Mouse (Mus musculus) left cerebral cortex, postnatal 10 days (tissue): ENCODE measurements at regions not wholly inside any gene's neighbourhood (a gene's known extent, or its start where the extent isn't known, plus 50 kb on each side); places are given as distances from the start of the nearest gene placed in this dataset.

Experiments
- DNase-seq, 2 experiments: peaks; one replicate each; pipeline ENCODE4 v3.0.0; 2021 to 2022; ENCODE audit warnings: low spot score in 2 of 2, mixed read lengths in 1 of 2; ENCODE audit errors: extremely low spot score in 1 of 2
- intact Hi-C: fragments of 180-260 bp; cut with DNase I; formaldehyde crosslinking; loops from one replicate; pipeline ENCODE4 v1.15.1; 2025

DNA sequence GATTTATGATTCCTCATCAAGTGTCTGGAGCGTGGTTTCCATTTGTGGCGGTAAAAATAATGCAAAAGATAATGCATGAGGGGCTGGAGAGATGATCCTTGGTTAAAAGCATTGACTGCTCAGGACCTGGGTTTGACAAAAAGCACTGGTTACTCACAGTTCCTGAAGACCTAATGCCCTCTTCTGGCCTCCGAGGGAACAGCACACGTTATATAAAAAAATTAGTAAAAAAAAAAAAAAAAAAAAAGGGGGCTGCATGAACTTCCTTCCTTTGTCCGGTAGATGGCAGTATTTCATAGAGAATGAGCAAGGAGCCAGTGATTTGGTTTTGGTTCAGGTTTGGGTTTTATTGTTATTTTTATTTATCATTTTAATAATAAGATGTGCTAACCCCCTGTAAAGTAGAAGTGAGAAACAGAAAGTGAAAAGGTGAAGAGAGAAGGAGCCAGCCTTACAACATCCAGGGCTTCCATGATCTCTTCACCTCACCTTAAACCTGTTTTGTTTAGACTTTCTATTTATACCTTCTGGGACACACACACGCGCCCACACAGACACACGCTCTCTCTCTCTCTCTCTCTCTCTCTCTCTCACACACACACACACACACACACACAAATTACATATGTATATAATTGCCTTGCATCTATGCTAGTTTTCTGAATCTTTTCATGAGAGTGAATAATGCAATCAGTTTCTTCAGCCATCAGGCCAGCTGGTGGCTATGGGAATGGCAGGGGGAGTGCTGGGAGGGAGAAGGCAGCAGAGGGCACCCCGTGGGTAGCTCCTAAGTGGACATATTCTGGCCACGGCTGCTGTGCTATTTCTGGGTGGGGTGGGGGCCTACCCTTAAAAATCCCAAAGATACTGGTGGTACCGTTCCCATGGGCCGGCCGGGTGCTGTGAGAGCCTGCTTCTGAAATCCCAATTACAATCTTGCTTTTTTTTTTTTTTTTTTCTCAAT lies 230.0 kb downstream of the Poteg start:
- DNase-seq = peak; percentile 33 to 45
- intact Hi-C loops = loop anchor here (5.0 to 10.0 kb wide), 3 partner anchors 467 to 1530 kb away; no protein-coding TSS in a partner anchor

DNA sequence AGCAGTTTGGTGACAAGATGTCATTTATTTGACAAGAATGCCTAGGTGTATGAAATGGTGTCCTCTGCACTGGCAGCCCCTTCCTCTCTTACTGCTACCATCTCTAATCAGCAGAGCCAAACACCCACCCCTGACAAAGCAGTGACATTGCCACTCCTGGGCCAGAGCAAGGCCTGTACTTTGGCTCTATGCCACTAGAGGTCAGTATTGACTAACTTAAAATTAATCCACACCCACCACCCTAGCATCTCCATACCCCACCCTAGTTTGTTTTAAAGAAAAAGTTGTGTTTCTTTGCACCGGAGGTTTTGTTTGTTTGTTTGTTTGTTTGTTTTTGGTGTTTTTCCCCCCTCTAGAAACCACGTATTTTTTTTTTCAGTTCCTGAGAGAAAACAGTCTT lies 231.7 kb downstream of the Poteg start:
- DNase-seq = peak; percentile 36 to 54
- intact Hi-C loops = loop anchor here (5.0 to 10.0 kb wide), 3 partner anchors 466 to 1528 kb away; no protein-coding TSS in a partner anchor

DNA sequence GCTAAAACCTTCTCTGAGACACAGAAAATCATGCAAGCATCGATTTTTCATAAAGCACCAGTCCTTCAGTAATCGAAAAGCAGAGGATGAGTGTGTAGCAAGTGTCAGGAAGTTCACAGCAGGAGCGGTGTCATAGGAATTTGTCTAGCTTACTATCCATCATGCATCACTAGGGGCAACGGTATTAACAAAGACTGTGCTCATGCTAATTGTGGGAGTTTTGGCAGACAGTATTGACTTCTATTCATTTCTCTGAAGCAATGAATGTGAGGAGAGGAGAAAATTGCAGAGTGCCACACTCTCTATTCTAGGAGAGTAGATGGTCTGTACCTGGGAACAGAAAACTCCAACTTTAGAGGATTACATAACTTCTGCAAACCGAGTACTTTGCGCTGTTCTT lies 274.5 kb downstream of the Poteg start:
- DNase-seq = no peak
- intact Hi-C loops = no loop called here

DNA sequence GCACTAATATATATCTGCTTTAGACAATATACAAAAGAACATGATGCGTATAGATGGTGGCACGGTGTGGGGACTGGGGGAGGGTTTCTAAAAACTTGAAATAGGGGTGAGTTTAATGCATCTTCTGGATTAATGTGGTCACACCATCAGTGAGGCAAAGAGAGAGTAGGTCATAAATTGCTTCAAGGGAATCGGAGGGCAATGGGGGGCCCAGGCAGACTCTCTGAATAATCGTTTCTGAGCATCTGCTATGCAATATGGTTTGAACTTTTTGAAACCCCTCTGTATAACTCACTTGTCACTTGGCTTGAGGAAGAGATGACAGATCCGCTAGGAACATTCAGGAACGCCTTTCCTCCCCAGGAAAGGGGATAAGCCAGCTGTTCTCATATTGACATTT lies 322.8 kb downstream of the Poteg start:
- DNase-seq = no peak
- intact Hi-C loops = no loop called here

DNA sequence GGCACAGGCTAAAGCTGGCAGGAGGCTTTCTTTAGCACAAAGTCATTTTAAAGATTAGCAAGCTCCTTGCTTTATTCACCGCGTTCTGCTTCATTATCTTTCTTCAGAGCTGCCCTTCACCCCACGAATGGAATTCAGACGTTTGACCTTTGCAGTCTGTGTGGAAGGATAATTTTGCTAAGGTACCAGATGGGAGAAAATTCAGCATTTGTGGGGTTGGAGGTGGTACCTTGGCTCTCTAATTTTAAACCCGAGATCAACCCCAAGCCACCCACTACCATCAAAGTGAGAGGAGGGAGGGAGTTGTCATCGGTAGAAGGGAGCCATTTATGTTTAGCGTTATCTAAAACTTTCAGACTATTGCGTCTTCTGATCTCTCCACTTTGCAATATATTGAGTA lies 323.3 kb downstream of the Poteg start:
- intact Hi-C loops = no loop called here

DNA sequence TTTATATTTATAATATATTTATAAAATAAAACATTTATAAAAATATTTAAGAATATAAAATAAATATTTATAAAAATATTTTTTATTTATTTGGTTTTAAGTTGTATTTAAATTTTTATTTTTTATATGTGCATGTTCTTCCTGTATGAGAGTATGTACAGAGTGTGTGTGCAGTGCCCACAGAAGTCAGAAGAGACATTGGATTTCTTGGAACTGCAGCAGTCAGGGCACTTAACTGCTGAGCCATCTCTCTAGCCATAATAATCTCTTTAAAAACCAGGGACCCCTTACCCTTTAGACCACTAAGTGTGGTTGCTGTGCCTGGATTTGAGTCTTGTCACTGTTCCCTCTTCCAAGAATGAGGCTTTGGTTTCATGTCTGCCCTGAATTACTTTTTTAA lies 323.8 kb downstream of the Poteg start:
- intact Hi-C loops = no loop called here
- DNase-seq = no peak

More for the DNA sequence above, 323.3 kb downstream of the Poteg start:
- no peak for DNase-seq

DNA sequence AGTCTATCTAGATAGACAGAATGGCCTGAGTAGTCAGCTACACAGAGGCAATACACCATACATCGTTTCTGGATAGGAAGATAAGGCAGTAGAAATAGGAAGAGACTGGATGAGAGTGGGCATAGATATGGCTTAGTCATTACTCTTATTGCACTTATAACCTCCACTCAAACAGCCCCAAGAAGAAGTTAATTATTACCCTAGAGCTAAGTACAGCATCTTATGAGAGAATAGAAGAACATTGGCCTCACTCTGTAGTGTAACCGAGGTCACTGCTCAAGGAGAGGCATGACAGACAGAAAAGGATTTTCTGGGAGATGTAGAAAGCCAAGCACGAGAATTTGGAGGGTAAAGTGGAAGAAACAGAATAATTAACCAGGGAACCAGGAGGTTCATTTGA lies 331.5 kb downstream of the Poteg start:
- DNase-seq = no peak
- intact Hi-C loops = no loop called here
